Mouse (Mus musculus): Measurements from ENCODE around the gene 1700017D01Rik. TPM values are rescaled to one million over a fixed set of nuclear protein-coding genes. Genes with fewer than 3 reads are reported as not detected.
A peak's percentile ranks its signal among the peaks of the same experiment; 100 is the strongest.
"Not testable (repeated sequence)": the region's sequence is repeated elsewhere in the genome, so short reads cannot be mapped to it uniquely, and the experiment has no call there.

The 1700017D01Rik gene
- polyA plus RNA-seq (2012; rRNA removed) = not detected in 2 replicates

DNA sequence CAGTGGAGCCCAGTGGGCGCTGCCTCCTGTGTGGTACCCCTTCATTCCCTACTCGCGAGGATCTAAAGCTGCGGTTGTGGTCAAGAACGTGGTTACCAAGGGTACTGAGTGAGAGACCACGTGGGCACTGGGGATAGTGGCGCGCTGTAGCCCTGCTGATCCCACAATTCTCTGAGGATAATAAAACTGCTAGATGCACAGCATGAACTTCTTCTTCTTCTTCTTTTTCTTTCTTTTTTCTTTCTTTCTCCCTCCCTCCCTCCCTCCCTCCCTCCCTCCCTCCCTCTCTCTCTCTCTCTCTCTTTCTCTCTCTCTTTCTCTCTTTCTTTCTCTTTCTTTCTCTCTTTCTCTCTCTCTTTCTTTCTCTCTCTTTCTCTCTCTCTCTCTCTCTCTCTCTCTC, at the start of gene 1700017D01Rik:
Gene 1700017D01Rik, minus strand, starts transcription at position 101 of the 400 bp plus-strand sequence.
- H3K36me3 ChIP-seq (ENCODE audit: control insufficient read depth, insufficient read depth, low read length); DNase-seq (ENCODE audit: low read depth in 1 of 2, low spot score in 2 of 2); H3K27ac ChIP-seq (ENCODE audit: insufficient read depth, low read length); H3K27me3 ChIP-seq (ENCODE audit: control insufficient read depth, insufficient read depth, low read length); H3K4me3 ChIP-seq (ENCODE audit: extremely low read depth, insufficient read depth, insufficient read length); H3K4me1 ChIP-seq (ENCODE audit: control insufficient read depth, insufficient read depth, insufficient read length): not testable (repeated sequence)
- 56% methylated on average over 8 of the region's 8 CpGs for WGBS

DNA sequence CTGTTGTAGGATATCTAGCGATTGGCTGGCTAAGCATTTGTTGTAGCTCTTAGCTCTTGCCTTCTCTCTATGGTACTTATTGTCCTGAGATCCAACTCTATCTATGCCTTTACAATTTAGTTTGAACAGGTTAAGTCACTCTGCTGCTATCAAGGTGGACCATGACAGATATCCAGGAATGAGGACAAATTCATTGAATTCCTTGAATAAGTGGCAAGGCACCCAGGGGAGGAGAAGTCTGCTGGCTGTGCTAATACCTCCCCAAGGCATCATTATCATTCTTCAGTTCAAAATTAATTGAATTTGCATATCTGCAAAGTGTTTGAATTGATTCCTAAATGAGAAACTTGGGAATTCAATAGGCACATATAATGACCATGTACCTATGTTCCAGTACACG, 46.8 kb upstream of the 1700017D01Rik start:
- no peaks in the 10 kb centered on the region for H3K36me3 ChIP-seq (ENCODE audit: control insufficient read depth, insufficient read depth, low read length)
- 85% methylated on average over 2 of the region's 2 CpGs for WGBS
- TF ChIP-seq POLR2A (IDR thresholded peaks at IDR 0.05; ENCODE audit: low read depth, low read length) = no peak
- TF ChIP-seq CTCF (IDR thresholded peaks at IDR 0.05; ENCODE audit: extremely low read depth, insufficient read depth, insufficient read length, insufficient replicate concordance) = no peak
- DNase-seq (ENCODE audit: low read depth in 1 of 2, low spot score in 2 of 2) = no peak
- H3K27ac ChIP-seq (ENCODE audit: insufficient read depth, low read length) = no peak overlapping the region
- no peak overlapping the region for H3K4me3 ChIP-seq (ENCODE audit: extremely low read depth, insufficient read depth, insufficient read length)
- H3K27me3 ChIP-seq (ENCODE audit: control insufficient read depth, insufficient read depth, low read length) = no peaks in the 10 kb centered on the region
- no peaks in the 10 kb centered on the region for H3K4me1 ChIP-seq (ENCODE audit: control insufficient read depth, insufficient read depth, insufficient read length)

DNA sequence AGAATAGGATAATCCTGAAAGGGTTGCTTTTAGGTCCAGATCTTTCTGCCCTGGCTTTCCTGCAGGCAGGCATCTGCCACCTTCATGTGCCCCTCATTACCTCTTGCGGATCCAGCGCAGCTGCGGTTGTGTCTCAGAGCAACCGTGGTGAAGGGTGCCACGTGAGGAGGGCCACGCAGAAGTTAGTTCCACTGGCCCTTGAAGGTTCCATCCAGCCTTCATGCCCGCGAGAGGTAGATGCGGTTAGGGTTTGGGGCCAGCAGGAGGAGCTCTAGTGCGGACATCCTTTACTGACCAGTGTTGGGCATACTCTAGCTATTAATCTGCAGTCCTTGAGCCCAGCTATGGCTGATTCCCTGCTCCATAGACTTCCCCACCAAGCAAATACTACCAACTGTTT, 34.5 kb upstream of the 1700017D01Rik start, which contains the start of gene 1700025F22Rik:
Gene 1700025F22Rik, minus strand, starts transcription at position 149 of the 400 bp plus-strand sequence.
- no peak for TF ChIP-seq POLR2A (IDR thresholded peaks at IDR 0.05; ENCODE audit: low read depth, low read length)
- peak; percentile 68; the same call in 1 of the 2 replicates for TF ChIP-seq CTCF (IDR thresholded peaks at IDR 0.05; ENCODE audit: extremely low read depth, insufficient read depth, insufficient read length, insufficient replicate concordance)
- Histone ChIP-seq H3K4me3 (ENCODE audit: extremely low read depth, insufficient read depth, insufficient read length) (no peak within 1 kb of the TSS), H3K27me3 (ENCODE audit: control insufficient read depth, insufficient read depth, low read length) (no peaks in the 10 kb centered on the region), H3K27ac (ENCODE audit: insufficient read depth, low read length) (no peak within 1 kb of the TSS), H3K36me3 (ENCODE audit: control insufficient read depth, insufficient read depth, low read length) (no peaks in the 10 kb centered on the region), H3K4me1 (ENCODE audit: control insufficient read depth, insufficient read depth, insufficient read length) (no peaks in the 10 kb centered on the region; the same call in 1 of the 2 replicates)
- peak; percentile 19 to 55 for DNase-seq (ENCODE audit: low read depth in 1 of 2, low spot score in 2 of 2)
- 30% methylated on average over 10 of the region's 10 CpGs for WGBS

DNA sequence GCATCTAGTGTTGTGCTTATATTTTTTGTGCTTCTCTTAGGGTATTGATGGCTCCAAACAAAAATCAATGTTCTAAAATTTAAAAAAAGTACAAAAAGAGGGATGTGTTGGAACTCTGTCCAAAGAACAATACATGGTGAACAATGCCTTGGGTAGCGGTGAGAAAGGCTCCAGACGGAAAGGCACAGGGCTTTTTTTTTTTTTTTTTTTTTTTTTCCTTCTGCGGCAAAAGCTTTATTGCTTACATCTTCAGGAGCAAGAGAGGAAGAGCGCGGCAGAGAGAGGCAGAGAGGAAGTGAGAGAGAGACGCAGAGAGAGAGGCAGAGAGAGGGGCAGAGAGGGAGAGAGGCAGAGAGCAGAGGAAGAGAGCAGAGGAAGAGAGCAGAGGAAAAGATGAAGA, 27.2 kb upstream of the 1700017D01Rik start:
- H3K27ac ChIP-seq (ENCODE audit: insufficient read depth, low read length); H3K4me1 ChIP-seq (ENCODE audit: control insufficient read depth, insufficient read depth, insufficient read length); H3K27me3 ChIP-seq (ENCODE audit: control insufficient read depth, insufficient read depth, low read length); H3K4me3 ChIP-seq (ENCODE audit: extremely low read depth, insufficient read depth, insufficient read length); DNase-seq (ENCODE audit: low read depth in 1 of 2, low spot score in 2 of 2); H3K36me3 ChIP-seq (ENCODE audit: control insufficient read depth, insufficient read depth, low read length): not testable (repeated sequence)
- 81% methylated on average over 6 of the region's 6 CpGs for WGBS

GRCm38 (mm10) chr19:11135336-11135735, 4.7 kb upstream of the 1700017D01Rik start:
- no peak for DNase-seq (ENCODE audit: low read depth in 1 of 2, low spot score in 2 of 2)
- Histone ChIP-seq H3K27ac (ENCODE audit: insufficient read depth, low read length) (no peak overlapping the region), H3K36me3 (ENCODE audit: control insufficient read depth, insufficient read depth, low read length) (no peaks in the 10 kb centered on the region), H3K27me3 (ENCODE audit: control insufficient read depth, insufficient read depth, low read length) (no peaks in the 10 kb centered on the region; the same call in 1 of the 2 replicates), H3K4me3 (ENCODE audit: extremely low read depth, insufficient read depth, insufficient read length) (no peak overlapping the region), H3K4me1 (ENCODE audit: control insufficient read depth, insufficient read depth, insufficient read length) (no peaks in the 10 kb centered on the region; the same call in 1 of the 2 replicates)
- TF ChIP-seq CTCF (IDR thresholded peaks at IDR 0.05; ENCODE audit: extremely low read depth, insufficient read depth, insufficient read length, insufficient replicate concordance) = no peak
- no peak for TF ChIP-seq POLR2A (IDR thresholded peaks at IDR 0.05; ENCODE audit: low read depth, low read length)
- whole genome bisulfite sequencing = 76% methylated on average over 4 of the region's 4 CpGs

GRCm38 (mm10) chr19:11134852-11135251, 4.2 kb upstream of the 1700017D01Rik start:
- Histone ChIP-seq H3K4me1 (ENCODE audit: control insufficient read depth, insufficient read depth, insufficient read length) (no peaks in the 10 kb centered on the region; the same call in 1 of the 2 replicates), H3K36me3 (ENCODE audit: control insufficient read depth, insufficient read depth, low read length) (no peaks in the 10 kb centered on the region), H3K27ac (ENCODE audit: insufficient read depth, low read length) (no peak overlapping the region), H3K27me3 (ENCODE audit: control insufficient read depth, insufficient read depth, low read length) (no peaks in the 10 kb centered on the region; the same call in 1 of the 2 replicates), H3K4me3 (ENCODE audit: extremely low read depth, insufficient read depth, insufficient read length) (no peak overlapping the region)
- TF ChIP-seq CTCF (IDR thresholded peaks at IDR 0.05; ENCODE audit: extremely low read depth, insufficient read depth, insufficient read length, insufficient replicate concordance) (no peak), POLR2A (IDR thresholded peaks at IDR 0.05; ENCODE audit: low read depth, low read length) (no peak)
- WGBS = 90% methylated on average over 2 of the region's 2 CpGs
- no peak for DNase-seq (ENCODE audit: low read depth in 1 of 2, low spot score in 2 of 2)

DNA sequence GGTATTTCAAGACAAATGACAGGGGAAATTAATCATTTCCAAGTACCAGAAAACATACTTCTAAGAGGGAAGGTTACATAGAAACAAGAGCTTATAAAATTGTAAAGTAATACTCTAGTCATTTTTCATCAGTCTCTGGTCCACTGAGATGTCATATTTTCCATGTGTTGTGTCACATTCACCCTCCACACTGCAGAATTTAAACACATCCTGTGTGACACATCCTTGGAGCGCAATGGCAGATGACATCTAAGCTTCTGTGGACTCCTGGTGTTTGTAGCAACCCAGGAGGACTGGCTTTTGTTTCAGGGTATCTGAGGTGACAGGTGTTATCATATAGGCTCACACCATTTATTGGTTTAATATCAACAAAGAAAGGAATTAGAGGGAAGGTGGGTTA, 974 bp downstream of the 1700017D01Rik start:
- TF ChIP-seq POLR2A (IDR thresholded peaks at IDR 0.05; ENCODE audit: low read depth, low read length) = no peak
- no peak for TF ChIP-seq CTCF (IDR thresholded peaks at IDR 0.05; ENCODE audit: extremely low read depth, insufficient read depth, insufficient read length, insufficient replicate concordance)
- 91% methylated on average over 1 of the region's 1 CpGs for WGBS
- Histone ChIP-seq H3K27ac (ENCODE audit: insufficient read depth, low read length) (no peak overlapping the region), H3K4me1 (ENCODE audit: control insufficient read depth, insufficient read depth, insufficient read length) (no peaks in the 10 kb centered on the region; the same call in 1 of the 2 replicates), H3K36me3 (ENCODE audit: control insufficient read depth, insufficient read depth, low read length) (no peaks in the 10 kb centered on the region), H3K4me3 (ENCODE audit: extremely low read depth, insufficient read depth, insufficient read length) (no peak overlapping the region), H3K27me3 (ENCODE audit: control insufficient read depth, insufficient read depth, low read length) (no peaks in the 10 kb centered on the region)
- DNase-seq (ENCODE audit: low read depth in 1 of 2, low spot score in 2 of 2) = no peak

DNA sequence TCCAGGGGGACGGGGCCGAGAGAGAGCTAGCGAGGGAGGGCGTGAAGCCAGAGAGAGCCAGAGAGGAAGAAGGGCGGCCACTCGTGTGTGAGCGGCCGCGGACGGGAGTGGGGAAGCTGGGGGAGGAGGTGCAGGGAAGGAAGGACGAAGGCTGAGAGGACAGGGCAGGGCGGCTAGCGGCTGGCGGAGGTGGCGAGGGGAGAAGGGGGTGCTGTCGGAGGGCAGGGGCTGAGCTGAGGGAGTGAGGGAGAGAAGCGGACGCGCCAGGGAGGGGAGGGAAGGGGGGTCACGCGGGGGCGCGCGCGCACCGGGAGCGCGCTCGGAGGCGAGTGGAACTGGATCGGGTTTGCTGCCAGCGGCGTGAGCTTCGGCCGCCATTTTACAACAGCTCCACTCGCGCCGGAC, 9.7 kb downstream of the 1700017D01Rik start:
- Histone ChIP-seq H3K27ac (ENCODE audit: insufficient read depth, low read length) (peak overlapping the region; percentile 65), H3K4me3 (ENCODE audit: extremely low read depth, insufficient read depth, insufficient read length) (peak overlapping the region; percentile 58; the same call in 1 of the 2 replicates)
- WGBS = 4% methylated on average over 18 of the region's 38 CpGs
- DNase-seq (ENCODE audit: low read depth in 1 of 2, low spot score in 2 of 2) = peak in 1 of 2 experiments; percentile 7
- not testable (repeated sequence) for H3K27me3 ChIP-seq (ENCODE audit: control insufficient read depth, insufficient read depth, low read length); H3K4me1 ChIP-seq (ENCODE audit: control insufficient read depth, insufficient read depth, insufficient read length); H3K36me3 ChIP-seq (ENCODE audit: control insufficient read depth, insufficient read depth, low read length)

Measured in spleen, adult 2 months (tissue).